Mouse (Mus musculus): ENCODE results near the gene Bend3.

GRCm38 (mm10) chr10:43561311-43561710 is 82.7 kb downstream of the Bend3 start:
- no peak for TF ChIP-seq GATA1 (IDR thresholded peaks at IDR 0.05; ENCODE audit: low read length)
- no peak for TF ChIP-seq TAL1 (IDR thresholded peaks at IDR 0.05; ENCODE audit: low read length)

All from erythroblast, embryonic 14.5 days (primary cell).